8 mouse cellular contexts compared by ENCODE assay signal in genomic region chr6:99692916-99693841, GRCm38 (mm10). TPM values are rescaled to one million over a fixed set of nuclear protein-coding genes. Genes with fewer than 3 reads are reported as not detected.
DNase-seq lines count a peak whose midpoint lies in the region; ATAC-seq and TF ChIP-seq lines count a peak whose summit lies in the region.

No protein-coding gene starts in this region.

- no peak for DNase-seq in liver, adult 2 months (ENCODE audit: extremely low read depth, low read depth, low spot score)
- DNase-seq in liver: no peak
- DNase-seq in brain, embryonic 14.5 days (ENCODE audit: low read depth): peak; percentile 38
- peak; percentile 6 for DNase-seq in embryonic facial prominence, embryonic 14.5 days (ENCODE audit: low spot score)
- peak; percentile 12 for DNase-seq in hindbrain, postnatal 0 days (ENCODE audit: low spot score)
- peak; percentile 45 for DNase-seq in testis, postnatal 10 days (ENCODE audit: low spot score)
- DNase-seq in adipocyte (ENCODE audit: low spot score): no peak

- peaks cover 2% of the 10 kb centered on the region; the same call in 1 of the 2 replicates for H3K4me1 ChIP-seq in liver, adult 2 months (ENCODE audit: control insufficient read depth, insufficient read depth, low read length)
- peaks cover 3% of the 10 kb centered on the region; the same call in 1 of the 2 replicates for H3K4me1 ChIP-seq in embryonic facial prominence, embryonic 14.5 days (ENCODE audit: control insufficient read depth, insufficient read depth, low read length)
- peaks cover 3% of the 10 kb centered on the region; the same call in 1 of the 2 replicates for H3K4me1 ChIP-seq in hindbrain, postnatal 0 days (ENCODE audit: insufficient read depth, low read length)

- no peaks in the 10 kb centered on the region for H3K9me3 ChIP-seq in embryonic facial prominence, embryonic 14.5 days (ENCODE audit: control insufficient read depth, low read length)
- H3K9me3 ChIP-seq in hindbrain, postnatal 0 days (ENCODE audit: low read length): no peaks in the 10 kb centered on the region

- ATAC-seq in embryonic facial prominence, embryonic 14.5 days (ENCODE audit: low read depth): peak; percentile 0
- peak; percentile 25 for ATAC-seq in hindbrain, postnatal 0 days
- ATAC-seq in megakaryocyte, adult 5-6 weeks (ENCODE audit: poor library complexity, severe bottlenecking): peak; percentile 48

- TF ChIP-seq CTCF in liver, adult 2 months (IDR thresholded peaks at IDR 0.05; ENCODE audit: low read depth, low read length): no peak
- no peak for TF ChIP-seq CTCF in brain, embryonic 14.5 days (IDR thresholded peaks at IDR 0.05; ENCODE audit: borderline replicate concordance, extremely low read depth, insufficient read depth, insufficient read length)
- no peak for TF ChIP-seq CTCF in hindbrain, postnatal 0 days (IDR thresholded peaks at IDR 0.05; ENCODE audit: low read depth)

- peak overlapping the region; percentile 65; the same call in 1 of the 2 replicates for H3K4me3 ChIP-seq in liver, adult 2 months (ENCODE audit: insufficient read depth, low read depth, low read length)
- H3K4me3 ChIP-seq in embryonic facial prominence, embryonic 14.5 days (ENCODE audit: low read depth, low read length): peak overlapping the region; percentile 81
- H3K4me3 ChIP-seq in hindbrain, postnatal 0 days (ENCODE audit: low read length): peak overlapping the region; percentile 79

- TF ChIP-seq POLR2A in liver, adult 2 months (IDR thresholded peaks at IDR 0.05; ENCODE audit: extremely low read depth, insufficient read depth, low read length): no peak
- TF ChIP-seq POLR2A in brain, embryonic 14.5 days (IDR thresholded peaks at IDR 0.05; ENCODE audit: borderline replicate concordance, extremely low read depth, insufficient read depth, insufficient read length, poor library complexity, severe bottlenecking): no peak

- peak overlapping the region; percentile 51; the same call in 1 of the 2 replicates for H3K9ac ChIP-seq in liver, adult 2 months (ENCODE audit: low read depth, low read length)
- H3K9ac ChIP-seq in embryonic facial prominence, embryonic 14.5 days (ENCODE audit: low read depth, low read length): peak overlapping the region; percentile 89
- H3K9ac ChIP-seq in hindbrain, postnatal 0 days (replicated peaks; ENCODE audit: low read length): peak overlapping the region; percentile 92

- peaks cover 23% of the 10 kb centered on the region for H3K27me3 ChIP-seq in liver, adult 2 months (ENCODE audit: control insufficient read depth, insufficient read depth, low read length)
- H3K27me3 ChIP-seq in embryonic facial prominence, embryonic 14.5 days (replicated peaks; ENCODE audit: control insufficient read depth, insufficient read depth, low read length): peaks cover 20% of the 10 kb centered on the region
- H3K27me3 ChIP-seq in hindbrain, postnatal 0 days (ENCODE audit: insufficient read depth, low read length): no peaks in the 10 kb centered on the region

- no peaks in the 10 kb centered on the region for H3K36me3 ChIP-seq in liver, adult 2 months (ENCODE audit: control insufficient read depth, insufficient read depth, low read length)
- no peaks in the 10 kb centered on the region for H3K36me3 ChIP-seq in embryonic facial prominence, embryonic 14.5 days (ENCODE audit: control insufficient read depth, insufficient read depth, low read length)
- H3K36me3 ChIP-seq in hindbrain, postnatal 0 days (ENCODE audit: insufficient read depth, low read length): no peaks in the 10 kb centered on the region

- no peak overlapping the region for H3K27ac ChIP-seq in liver, adult 2 months (replicated peaks; ENCODE audit: insufficient read depth, low read depth, low read length)
- peak overlapping the region; percentile 68; the same call in 1 of the 2 replicates for H3K27ac ChIP-seq in embryonic facial prominence, embryonic 14.5 days (replicated peaks; ENCODE audit: low read depth, low read length)
- peak overlapping the region; percentile 90 for H3K27ac ChIP-seq in hindbrain, postnatal 0 days

- WGBS in liver, adult 2 months: 3% methylated on average over 108 of the region's 110 CpGs
- whole genome bisulfite sequencing in embryonic facial prominence, embryonic 14.5 days: 2% methylated on average over 47 of the region's 110 CpGs
- WGBS in hindbrain, postnatal 0 days: 2% methylated on average over 100 of the region's 110 CpGs

- H3K4me2 ChIP-seq in embryonic facial prominence, embryonic 14.5 days (ENCODE audit: low read depth, low read length): peak overlapping the region; percentile 84
- H3K4me2 ChIP-seq in hindbrain, postnatal 0 days (ENCODE audit: low read depth, low read length): peak overlapping the region; percentile 79

- no peaks in the 10 kb centered on the region; the same call in 1 of the 2 replicates for H3K79me2 ChIP-seq in liver, adult 2 months (ENCODE audit: control insufficient read depth, insufficient read depth, low read length)

RNA-seq across cellular contexts. Expression of gene Gpr27, which starts 0.7 kb away (rescaled TPM):
- total RNA-seq in liver, adult 2 months (2014; rRNA removed): 0.09 and 0.27 TPM in 2 replicates
- polyA plus RNA-seq in liver, adult 2 months (2012; rRNA removed): 0.07 TPM in 1 of 2 replicates, not detected in the other
- polyA plus RNA-seq in brain, embryonic 14.5 days (2012; rRNA removed): 26.5 and 38.8 TPM in 2 replicates
- polyA plus RNA-seq in embryonic facial prominence, embryonic 14.5 days (2014; fragmentation: Nextera tagmentation; extraction: Ambion mirVana): 7.9 TPM in 2 replicates
- 71.2 and 101 TPM in 2 replicates for total RNA-seq in hindbrain, postnatal 0 days (2014; rRNA removed)
- polyA plus RNA-seq in hindbrain, postnatal 0 days (2015; fragmentation: Nextera tagmentation; extraction: Ambion mirVana): 18.8 and 19.8 TPM in 2 replicates
- total RNA-seq in megakaryocyte, adult 5-6 weeks (2015): 4.1 and 5.1 TPM in 2 replicates
- total RNA-seq in megakaryocyte, adult 5-6 weeks (2017): 4.2 and 4.7 TPM in 2 replicates

RNA-seq across cellular contexts. Expression of gene Gm20696, which starts 26.6 kb away (rescaled TPM):
- 6.5 and 6.9 TPM in 2 replicates for total RNA-seq in liver, adult 2 months (2014; rRNA removed)
- 0.02 and 0.26 TPM in 2 replicates for polyA plus RNA-seq in liver, adult 2 months (2012; rRNA removed)
- 0.93 and 1.8 TPM in 2 replicates for polyA plus RNA-seq in brain, embryonic 14.5 days (2012; rRNA removed)
- 2.6 and 3.0 TPM in 2 replicates for polyA plus RNA-seq in embryonic facial prominence, embryonic 14.5 days (2014; fragmentation: Nextera tagmentation; extraction: Ambion mirVana)
- 2.9 and 3.6 TPM in 2 replicates for total RNA-seq in hindbrain, postnatal 0 days (2014; rRNA removed)
- 2.3 and 2.5 TPM in 2 replicates for polyA plus RNA-seq in hindbrain, postnatal 0 days (2015; fragmentation: Nextera tagmentation; extraction: Ambion mirVana)
- 9.6 and 12.1 TPM in 2 replicates for total RNA-seq in megakaryocyte, adult 5-6 weeks (2015)
- total RNA-seq in megakaryocyte, adult 5-6 weeks (2017): 4.4 and 4.8 TPM in 2 replicates

RNA-seq across cellular contexts. Expression of gene Eif4e3, which starts 26.6 kb away (rescaled TPM):
- 2.7 and 4.1 TPM in 2 replicates for total RNA-seq in liver, adult 2 months (2014; rRNA removed)
- polyA plus RNA-seq in liver, adult 2 months (2012; rRNA removed): 1.3 and 1.5 TPM in 2 replicates
- polyA plus RNA-seq in brain, embryonic 14.5 days (2012; rRNA removed): 10.6 and 11.6 TPM in 2 replicates
- 11.2 and 12.1 TPM in 2 replicates for polyA plus RNA-seq in embryonic facial prominence, embryonic 14.5 days (2014; fragmentation: Nextera tagmentation; extraction: Ambion mirVana)
- 6.5 and 6.7 TPM in 2 replicates for total RNA-seq in hindbrain, postnatal 0 days (2014; rRNA removed)
- 6.5 and 6.6 TPM in 2 replicates for polyA plus RNA-seq in hindbrain, postnatal 0 days (2015; fragmentation: Nextera tagmentation; extraction: Ambion mirVana)
- total RNA-seq in megakaryocyte, adult 5-6 weeks (2015): 48.3 and 53.0 TPM in 2 replicates
- total RNA-seq in megakaryocyte, adult 5-6 weeks (2017): 45.4 and 56.4 TPM in 2 replicates

RNA-seq across cellular contexts. Expression of gene Prok2, which starts 33.0 kb away (rescaled TPM):
- total RNA-seq in liver, adult 2 months (2014; rRNA removed): not detected in 2 replicates
- polyA plus RNA-seq in liver, adult 2 months (2012; rRNA removed): not detected in 2 replicates
- 0.06 and 0.46 TPM in 2 replicates for polyA plus RNA-seq in brain, embryonic 14.5 days (2012; rRNA removed)
- polyA plus RNA-seq in embryonic facial prominence, embryonic 14.5 days (2014; fragmentation: Nextera tagmentation; extraction: Ambion mirVana): 0.84 and 0.93 TPM in 2 replicates
- total RNA-seq in hindbrain, postnatal 0 days (2014; rRNA removed): 0.11 TPM in 1 of 2 replicates, not detected in the other
- polyA plus RNA-seq in hindbrain, postnatal 0 days (2015; fragmentation: Nextera tagmentation; extraction: Ambion mirVana): 0.41 and 0.44 TPM in 2 replicates
- total RNA-seq in megakaryocyte, adult 5-6 weeks (2015): 4.7 and 6.3 TPM in 2 replicates
- total RNA-seq in megakaryocyte, adult 5-6 weeks (2017): 0.59 and 0.73 TPM in 2 replicates

Comparison
In these comparisons a context has a peak if more than half of its experiments do, and no peak if none do; other contexts are left out.
1. DNase-seq: peak in brain, embryonic 14.5 days (single experiment), embryonic facial prominence, embryonic 14.5 days (single experiment), hindbrain, postnatal 0 days (single experiment) and testis, postnatal 10 days (single experiment); none in liver, adult 2 months (single experiment), liver (single experiment) and adipocyte (single experiment).
2. Peak in every context shown above with its lines, with median percentiles within 50 percentile points of each other: H3K4me3 ChIP-seq, H3K9ac ChIP-seq and ATAC-seq.